Mouse (Mus musculus) testis, adult 2 months (tissue): ENCODE results near the gene Arl15. TPM values are rescaled to one million over a fixed set of nuclear protein-coding genes. Genes with fewer than 3 reads are reported as not detected.

Source experiments
- H3K27ac ChIP-seq: fragments of 200-500 bp; 2 replicates; pipeline ENCODE4 v1.5.1; 2012; ENCODE audit warnings: low read depth, low read length; ENCODE audit not compliant: control insufficient read depth, insufficient read depth
- H3K27me3 ChIP-seq: fragments of 200-500 bp; 2 replicates; pipeline ENCODE4 v1.6.1; 2012; ENCODE audit warnings: mild to moderate bottlenecking, low read length, moderate library complexity; ENCODE audit not compliant: control insufficient read depth, insufficient read depth
- H3K36me3 ChIP-seq: fragments of 200-500 bp; 2 replicates; pipeline ENCODE4 v1.6.1; 2012; ENCODE audit warnings: mild to moderate bottlenecking, low read length; ENCODE audit not compliant: control insufficient read depth, insufficient read depth
- H3K4me1 ChIP-seq: fragments of 200-500 bp; 2 replicates; pipeline ENCODE4 v1.6.1; 2012; ENCODE audit warnings: low read length; ENCODE audit not compliant: control insufficient read depth, insufficient read depth
- H3K4me3 ChIP-seq: fragments of 200-500 bp; 2 replicates; pipeline ENCODE4 v1.5.1; 2012; ENCODE audit warnings: low read depth, mild to moderate bottlenecking, low read length, moderate library complexity, mixed read lengths; ENCODE audit not compliant: control insufficient read depth
- CTCF ChIP-seq: fragments of 200-500 bp; IDR thresholded peaks from 2 replicates; pipeline ENCODE4 v1.5.1; 2012; ENCODE audit warnings: low read depth, mild to moderate bottlenecking, inconsistent platforms, low read length, moderate library complexity; ENCODE audit not compliant: control insufficient read depth, insufficient read depth, insufficient replicate concordance
- POLR2A ChIP-seq: fragments of 200-500 bp; IDR thresholded peaks from 2 replicates; pipeline ENCODE4 v1.6.1; 2012; ENCODE audit warnings: low read depth, mild to moderate bottlenecking, inconsistent platforms, low read length, moderate library complexity; ENCODE audit not compliant: control insufficient read depth
- polyA plus RNA-seq: library from polyadenylated mRNA; depleted of rRNA; stranded (reverse); fragments of >200 nt; gene quantifications from 2 replicates; pipeline ENCODE4 v1.2.3, GENCODE M21; 2012

Arl15 gene
- polyA plus RNA-seq, 1 experiment, result 2.0 TPM

DNA sequence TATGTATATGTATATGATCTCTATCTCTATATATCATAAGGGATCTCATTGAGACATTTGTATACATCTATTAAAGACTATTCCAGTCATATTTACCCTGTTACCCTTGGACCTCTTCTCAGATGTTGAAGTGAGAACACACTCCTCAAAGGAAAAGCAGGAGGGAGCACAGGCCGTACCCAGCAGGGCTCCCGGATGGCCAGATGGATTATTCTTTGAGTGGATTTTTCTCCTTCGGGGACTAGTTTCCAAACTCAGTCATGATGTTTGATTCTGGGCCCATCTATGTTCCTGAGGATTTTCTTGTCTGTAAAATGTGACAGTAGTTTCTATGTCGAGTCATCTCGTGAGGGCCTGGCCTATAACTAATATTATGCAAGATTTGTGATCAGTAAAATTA, 142.9 kb downstream of the Arl15 start:
- no peaks in the 10 kb centered on the region for H3K27me3 ChIP-seq
- no peaks in the 10 kb centered on the region for H3K4me1 ChIP-seq
- no peaks in the 10 kb centered on the region for H3K36me3 ChIP-seq
- no peak overlapping the region for H3K27ac ChIP-seq
- no peak for TF ChIP-seq POLR2A
- no peak for TF ChIP-seq CTCF
- no peak overlapping the region for H3K4me3 ChIP-seq

DNA sequence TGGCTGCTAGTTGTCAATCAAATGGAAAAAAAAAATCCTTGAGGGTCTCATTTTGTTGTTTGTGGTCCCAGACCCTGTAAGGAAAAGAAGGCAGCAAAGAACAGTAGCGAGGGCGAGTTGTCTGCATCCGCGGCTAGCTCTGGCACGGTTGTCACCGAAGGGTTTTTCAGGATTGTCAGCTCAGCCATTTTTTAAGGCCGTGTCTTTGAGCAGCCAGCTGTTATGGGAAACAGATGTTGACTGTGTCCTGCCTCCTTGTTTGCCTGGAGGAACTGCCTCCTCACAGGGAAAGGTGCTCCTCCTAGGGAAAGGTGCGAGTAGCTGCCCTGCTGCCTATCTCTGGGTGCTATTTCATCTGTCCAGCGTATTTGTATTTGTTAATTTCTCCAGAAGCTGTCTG, 144.3 kb downstream of the Arl15 start:
- Histone ChIP-seq H3K36me3 (no peaks in the 10 kb centered on the region), H3K27ac (no peak overlapping the region), H3K4me3 (no peak overlapping the region), H3K4me1 (no peaks in the 10 kb centered on the region), H3K27me3 (no peaks in the 10 kb centered on the region)
- no peak for TF ChIP-seq CTCF
- no peak for TF ChIP-seq POLR2A

DNA sequence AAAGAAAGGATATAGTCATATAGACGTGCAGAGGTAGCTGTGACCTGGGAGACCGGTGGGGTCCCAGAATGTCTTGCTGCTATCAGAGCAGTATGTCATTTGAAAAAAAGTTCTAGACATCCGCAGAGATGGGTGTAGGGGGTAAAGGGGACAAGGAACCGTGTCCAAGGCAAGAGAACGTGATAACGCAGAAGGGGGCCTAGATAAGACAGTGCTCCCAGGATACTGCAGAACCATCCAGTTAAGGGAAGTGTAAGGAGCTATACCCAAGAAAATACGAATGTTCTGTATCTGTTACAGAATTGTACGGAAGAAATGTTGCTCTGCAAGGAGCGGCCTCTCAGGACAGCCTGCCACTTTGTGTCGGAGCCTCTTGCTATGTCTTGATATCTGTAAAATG, 144.8 kb downstream of the Arl15 start:
- no peaks in the 10 kb centered on the region for H3K4me1 ChIP-seq

DNA sequence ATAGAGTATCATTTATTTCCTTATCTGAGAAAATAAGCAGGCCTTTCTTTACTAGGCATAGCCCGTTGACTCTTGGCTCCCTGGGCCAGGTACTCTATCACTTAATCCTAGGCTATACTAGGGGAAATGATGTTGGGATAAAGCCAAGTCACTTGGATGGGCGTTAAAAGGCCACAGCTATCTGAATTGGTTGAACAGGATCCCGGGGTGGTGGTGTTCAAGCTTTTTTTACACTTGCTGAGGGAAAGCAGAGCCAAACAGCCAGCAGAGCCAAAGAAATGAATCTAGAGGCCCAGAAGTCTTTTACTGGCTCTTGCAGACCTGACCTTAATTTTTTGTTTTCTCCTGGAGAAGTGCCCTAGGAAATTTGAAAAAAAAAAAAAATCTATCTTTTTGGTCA, 145.4 kb downstream of the Arl15 start:
- H3K36me3 ChIP-seq, result no peaks in the 10 kb centered on the region
- no peaks in the 10 kb centered on the region for H3K4me1 ChIP-seq
- no peaks in the 10 kb centered on the region for H3K27me3 ChIP-seq
- TF ChIP-seq CTCF (no peak), POLR2A (no peak)
- no peak overlapping the region for H3K27ac ChIP-seq
- H3K4me3 ChIP-seq, result no peak overlapping the region

More for the DNA sequence above, 144.8 kb downstream of the Arl15 start:
- H3K4me3 ChIP-seq, result no peak overlapping the region
- no peaks in the 10 kb centered on the region for H3K36me3 ChIP-seq
- TF ChIP-seq POLR2A (no peak), CTCF (no peak)
- H3K27ac ChIP-seq, result no peak overlapping the region
- no peaks in the 10 kb centered on the region for H3K27me3 ChIP-seq

DNA sequence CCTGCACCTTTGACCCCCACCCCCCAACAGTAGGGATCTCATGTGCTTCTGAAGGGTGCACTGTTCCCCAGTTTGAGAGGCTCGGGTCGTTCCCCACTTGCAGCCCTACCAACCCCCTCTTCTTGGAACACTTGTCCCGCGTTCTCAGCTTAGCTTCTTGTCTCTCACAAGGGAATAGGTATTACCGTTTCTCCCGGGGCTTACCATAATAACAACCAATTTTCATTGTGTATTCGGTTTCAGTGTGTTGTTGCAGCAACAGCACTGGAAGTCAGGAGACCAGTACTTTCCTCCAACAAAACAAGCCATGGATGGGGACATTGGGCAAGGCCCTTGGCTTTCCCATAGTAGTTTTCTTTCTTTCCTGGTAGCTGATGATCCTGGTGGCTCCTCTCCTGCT, 145.8 kb downstream of the Arl15 start:
- no peaks in the 10 kb centered on the region for H3K36me3 ChIP-seq
- no peak overlapping the region for H3K27ac ChIP-seq
- H3K27me3 ChIP-seq, result no peaks in the 10 kb centered on the region
- H3K4me3 ChIP-seq, result no peak overlapping the region
- H3K4me1 ChIP-seq, result no peaks in the 10 kb centered on the region
- no peak for TF ChIP-seq CTCF
- TF ChIP-seq POLR2A, result no peak

DNA sequence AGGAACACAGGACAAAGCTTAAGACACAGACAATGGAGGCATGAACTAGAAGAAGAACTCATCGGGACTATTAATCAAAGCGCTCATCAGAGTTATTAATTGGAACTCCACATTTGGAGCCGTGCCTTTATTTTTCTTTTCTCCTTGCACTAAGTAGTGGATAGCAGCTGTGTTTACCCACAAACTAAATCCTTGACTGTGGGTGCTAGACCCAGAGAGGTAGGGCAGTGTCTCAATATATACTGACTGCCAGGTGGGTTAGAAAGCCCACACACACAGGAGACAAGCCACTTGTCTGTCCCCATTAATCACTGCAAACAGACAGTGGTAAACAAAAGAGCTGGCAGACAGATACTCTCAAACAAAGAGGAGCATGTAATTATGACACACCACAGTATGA, 147.6 kb downstream of the Arl15 start:
- Histone ChIP-seq H3K4me1 (no peaks in the 10 kb centered on the region), H3K36me3 (no peaks in the 10 kb centered on the region), H3K27ac (no peak overlapping the region), H3K4me3 (no peak overlapping the region), H3K27me3 (no peaks in the 10 kb centered on the region)
- TF ChIP-seq POLR2A (no peak), CTCF (no peak)

DNA sequence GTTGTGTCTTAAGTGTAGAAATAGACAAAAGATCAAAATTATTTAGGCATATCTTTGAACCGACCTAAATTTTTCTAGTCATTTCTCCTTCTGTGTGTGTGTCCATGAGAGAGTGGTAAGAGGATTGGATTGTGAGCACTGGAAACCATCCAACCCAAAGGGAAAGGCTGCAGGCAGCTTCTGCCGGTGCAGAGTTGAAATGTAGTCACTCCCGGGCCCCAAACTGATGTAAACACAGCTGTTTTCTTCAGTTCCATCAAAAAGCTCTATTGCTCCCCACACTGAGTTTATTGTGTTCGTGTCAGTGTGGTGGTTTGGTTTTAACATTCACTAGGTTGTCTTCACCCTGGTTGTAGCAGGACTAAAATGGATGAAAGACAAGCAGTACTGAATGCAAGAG, 153.2 kb downstream of the Arl15 start:
- Histone ChIP-seq H3K27me3 (no peaks in the 10 kb centered on the region), H3K4me3 (no peak overlapping the region), H3K27ac (no peak overlapping the region), H3K36me3 (no peaks in the 10 kb centered on the region), H3K4me1 (no peaks in the 10 kb centered on the region; the same call in 1 of the 2 replicates)
- TF ChIP-seq CTCF, result no peak
- no peak for TF ChIP-seq POLR2A

DNA sequence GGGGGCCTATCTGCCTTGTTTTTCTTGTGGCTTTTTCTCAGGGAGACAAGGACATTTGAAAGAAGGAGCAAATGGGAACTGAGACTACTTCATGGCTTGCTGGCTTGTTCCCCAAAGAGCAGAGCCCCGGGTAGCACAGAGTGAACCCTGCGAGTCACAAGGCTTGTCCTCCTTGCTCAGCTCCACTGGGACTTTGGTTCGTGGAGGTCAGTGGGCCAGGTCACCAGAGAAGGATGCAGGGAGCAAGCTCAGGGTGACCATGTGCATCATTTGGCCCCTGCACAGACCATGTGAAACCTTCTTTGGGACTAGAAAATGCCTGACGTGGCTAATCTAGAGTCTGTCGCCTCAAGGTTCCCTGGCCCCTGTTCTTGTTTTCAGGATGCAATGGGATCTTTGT, 155.4 kb downstream of the Arl15 start:
- no peaks in the 10 kb centered on the region for H3K36me3 ChIP-seq
- TF ChIP-seq POLR2A (no peak), CTCF (no peak)
- H3K4me1 ChIP-seq, result no peaks in the 10 kb centered on the region; the same call in 1 of the 2 replicates
- no peaks in the 10 kb centered on the region for H3K27me3 ChIP-seq
- no peak overlapping the region for H3K4me3 ChIP-seq
- H3K27ac ChIP-seq, result no peak overlapping the region
